Mouse (Mus musculus) forebrain, embryonic 16.5 days (tissue): ENCODE data around the gene Lrrc57. TPM values are rescaled to one million over a fixed set of nuclear protein-coding genes. Genes with fewer than 3 reads are reported as not detected.
"Not testable (repeated sequence)": the region's sequence is repeated elsewhere in the genome, so short reads cannot be mapped to it uniquely, and the experiment has no call there.

Source experiments
- ATAC-seq: fragments of 200-750 bp; cut with Nextera tagmentation; 2 replicates; pipeline ENCODE4 v1.8.0; 2017; ENCODE audit warnings: mild to moderate bottlenecking, moderate library complexity
- H3K27ac ChIP-seq: fragments of 300-500 bp; sonication (generic); 2 replicates; pipeline ENCODE4 v1.5.1; 2014; ENCODE audit warnings: low read length, control low read depth
- H3K27me3 ChIP-seq: fragments of 300-500 bp; sonication (generic); replicated peaks from 2 replicates; pipeline ENCODE4 v1.6.1; 2014; ENCODE audit warnings: low read length; ENCODE audit not compliant: control insufficient read depth, insufficient read depth
- H3K36me3 ChIP-seq: fragments of 300-500 bp; sonication (generic); 2 replicates; pipeline ENCODE4 v1.6.1; 2014; ENCODE audit not compliant: control insufficient read depth, insufficient read depth
- H3K4me1 ChIP-seq: fragments of 300-500 bp; sonication (generic); replicated peaks from 2 replicates; pipeline ENCODE4 v1.6.1; 2014; ENCODE audit warnings: low read length; ENCODE audit not compliant: control insufficient read depth, insufficient read depth
- H3K4me2 ChIP-seq: fragments of 300-500 bp; sonication (generic); 2 replicates; pipeline ENCODE4 v1.6.1; 2014; ENCODE audit warnings: mild to moderate bottlenecking, low read length, control low read depth
- H3K4me3 ChIP-seq: fragments of 300-500 bp; sonication (generic); replicated peaks from 2 replicates; pipeline ENCODE4 v1.5.1; 2014; ENCODE audit warnings: mild to moderate bottlenecking, low read length, control low read depth
- H3K9ac ChIP-seq: fragments of 300-500 bp; sonication (generic); replicated peaks from 2 replicates; pipeline ENCODE4 v1.6.1; 2014; ENCODE audit warnings: low read depth, low read length, control low read depth
- H3K9me3 ChIP-seq: fragments of 300-500 bp; sonication (generic); 2 replicates; pipeline ENCODE4 v1.6.1; 2016; ENCODE audit warnings: low read length; ENCODE audit not compliant: control insufficient read depth
- WGBS: fragments of 180-500 bp; shearing (Covaris S2); extraction: QIAGEN DNeasy Blood & Tissue Kit; methylation state at CpG from one replicate; pipeline ENCODE4 v1.1.7; 2014; 5-methylcytosine and 5-hydroxymethylcytosine counted together
- polyA plus RNA-seq: library from polyadenylated mRNA; unstranded; fragments of >200 nt; fragmentation: Nextera tagmentation; extraction: Ambion mirVana; gene quantifications from 2 replicates; pipeline ENCODE4 v1.2.1, GENCODE M21; 2015

Lrrc57 gene
- polyA plus RNA-seq, 1 experiment from 2014 or later, result 38.9 TPM

- no peak for ATAC-seq
These were observed 34.2 kb downstream of the Lrrc57 start for GRCm38 (mm10) chr2:120575121-120575520.

GRCm38 (mm10) chr2:120572161-120572560, 37.2 kb downstream of the Lrrc57 start:
- ATAC-seq, H3K27ac ChIP-seq, H3K9me3 ChIP-seq, H3K4me3 ChIP-seq, H3K27me3 ChIP-seq, H3K9ac ChIP-seq, H3K4me2 ChIP-seq, H3K36me3 ChIP-seq, H3K4me1 ChIP-seq: not testable (repeated sequence)
- 96% methylated on average over 3 of the region's 3 CpGs for WGBS

More at GRCm38 (mm10) chr2:120575121-120575520, 34.2 kb downstream of the Lrrc57 start:
- Histone ChIP-seq H3K4me2 (no peak overlapping the region), H3K27me3 (no peaks in the 10 kb centered on the region), H3K9me3 (no peaks in the 10 kb centered on the region), H3K4me3 (no peak overlapping the region), H3K27ac (no peak overlapping the region), H3K36me3 (no peaks in the 10 kb centered on the region), H3K4me1 (no peaks in the 10 kb centered on the region), H3K9ac (no peak overlapping the region)
- WGBS, result 95% methylated on average over 3 of the region's 3 CpGs

- no peak overlapping the region for H3K4me2 ChIP-seq
- H3K9me3 ChIP-seq, result no peaks in the 10 kb centered on the region
- no peaks in the 10 kb centered on the region for H3K36me3 ChIP-seq
- no peak overlapping the region for H3K27ac ChIP-seq
- ATAC-seq, result no peak
- 97% methylated on average over 3 of the region's 3 CpGs for WGBS
- H3K4me1 ChIP-seq, result peaks cover 13% of the 10 kb centered on the region
- H3K9ac ChIP-seq, result no peak overlapping the region
- no peaks in the 10 kb centered on the region for H3K27me3 ChIP-seq
- H3K4me3 ChIP-seq, result no peak overlapping the region
These were observed 38.2 kb downstream of the Lrrc57 start for GRCm38 (mm10) chr2:120571081-120571480.

GRCm38 (mm10) chr2:120567798-120568320, 41.5 kb downstream of the Lrrc57 start:
- H3K4me3 ChIP-seq, result peak overlapping the region; percentile 76
- H3K4me1 ChIP-seq, result peaks cover 18% of the 10 kb centered on the region
- peak overlapping the region; percentile 74 for H3K9ac ChIP-seq
- H3K36me3 ChIP-seq, result no peaks in the 10 kb centered on the region
- H3K9me3 ChIP-seq, result no peaks in the 10 kb centered on the region
- H3K27ac ChIP-seq, result peak overlapping the region; percentile 29; the same call in 1 of the 2 replicates
- peak overlapping the region; percentile 83 for H3K4me2 ChIP-seq
- no peaks in the 10 kb centered on the region for H3K27me3 ChIP-seq
- peak; percentile 41 for ATAC-seq
- WGBS, result under 1% methylated on average over 22 of the region's 22 CpGs

GRCm38 (mm10) chr2:120566886-120567797, 42.2 kb downstream of the Lrrc57 start, which contains the start of gene Snap23:
Snap23 (plus strand) TSS chr2:120567671.
- peak; percentile 92 for ATAC-seq
- Histone ChIP-seq H3K27me3 (no peaks in the 10 kb centered on the region), H3K4me1 (peaks cover 22% of the 10 kb centered on the region), H3K9me3 (no peaks in the 10 kb centered on the region), H3K4me3 (peak within 1 kb of the TSS; percentile 76), H3K27ac (peak within 1 kb of the TSS; percentile 51; the same call in 1 of the 2 replicates), H3K9ac (peak within 1 kb of the TSS; percentile 74), H3K4me2 (peak within 1 kb of the TSS; percentile 83), H3K36me3 (no peaks in the 10 kb centered on the region)
- 1% methylated on average over 42 of the region's 42 CpGs for WGBS

- Histone ChIP-seq H3K27me3 (no peaks in the 10 kb centered on the region), H3K4me3 (no peak overlapping the region), H3K27ac (no peak overlapping the region), H3K9me3 (no peaks in the 10 kb centered on the region), H3K4me1 (peaks cover 22% of the 10 kb centered on the region), H3K36me3 (no peaks in the 10 kb centered on the region), H3K4me2 (no peak overlapping the region), H3K9ac (no peak overlapping the region)
- ATAC-seq, result no peak
- 87% methylated on average over 2 of the region's 2 CpGs for WGBS
These were observed 44.0 kb downstream of the Lrrc57 start for GRCm38 (mm10) chr2:120565363-120565762.

GRCm38 (mm10) chr2:120564548-120565188, 44.7 kb downstream of the Lrrc57 start:
- H3K9me3 ChIP-seq, H3K27me3 ChIP-seq, H3K4me2 ChIP-seq, H3K36me3 ChIP-seq, H3K27ac ChIP-seq, ATAC-seq, H3K9ac ChIP-seq, H3K4me3 ChIP-seq: not testable (repeated sequence)
- WGBS, result 95% methylated on average over 4 of the region's 4 CpGs
- peaks cover 22% of the 10 kb centered on the region for H3K4me1 ChIP-seq

- Histone ChIP-seq H3K9ac (peak within 1 kb of the TSS; percentile 95), H3K27me3 (no peaks in the 10 kb centered on the region), H3K4me1 (peaks cover 18% of the 10 kb centered on the region), H3K27ac (peak within 1 kb of the TSS; percentile 53), H3K4me3 (peak within 1 kb of the TSS; percentile 95), H3K9me3 (no peaks in the 10 kb centered on the region), H3K36me3 (no peaks in the 10 kb centered on the region), H3K4me2 (peak within 1 kb of the TSS; percentile 86)
- peak; percentile 91 for ATAC-seq
- under 1% methylated on average over 50 of the region's 50 CpGs for WGBS
These were observed 45.9 kb downstream of the Lrrc57 start, which contains the start of gene Zfp106 for GRCm38 (mm10) chr2:120563235-120563990. Zfp106 (minus strand) TSS chr2:120563843.
